Mouse (Mus musculus) olfactory bulb, adult 2 months (tissue): ENCODE measurements at regions not wholly inside any gene's neighbourhood (a gene's known extent, or its start where the extent isn't known, plus 50 kb on each side); places are given as distances from the start of the nearest gene placed in this dataset.
A peak's percentile ranks its signal among the peaks of the same experiment; 100 is the strongest.

ENCODE experiments used
- H3K27ac ChIP-seq: fragments of 200-500 bp; 2 replicates; pipeline ENCODE4 v1.5.1; 2012; ENCODE audit warnings: low read depth, low read length; ENCODE audit not compliant: insufficient read depth
- H3K4me1 ChIP-seq: fragments of 200-500 bp; 2 replicates; pipeline ENCODE4 v1.6.1; 2012; ENCODE audit warnings: low read length; ENCODE audit not compliant: control insufficient read depth, insufficient read depth
- H3K4me3 ChIP-seq: fragments of 200-500 bp; 2 replicates; pipeline ENCODE4 v1.5.1; 2012; ENCODE audit warnings: mild to moderate bottlenecking, low read depth, low read length, moderate library complexity; ENCODE audit not compliant: insufficient read depth
- CTCF ChIP-seq: fragments of 200-500 bp; IDR thresholded peaks from 2 replicates; pipeline ENCODE4 v1.5.1; 2012; ENCODE audit warnings: low read depth, mild to moderate bottlenecking, low read length, moderate library complexity; ENCODE audit not compliant: insufficient read depth
- POLR2A ChIP-seq: fragments of 200-500 bp; IDR thresholded peaks from 2 replicates; pipeline ENCODE4 v1.6.1; 2012; ENCODE audit warnings: mild to moderate bottlenecking, low read depth, low read length, moderate library complexity; ENCODE audit not compliant: insufficient read depth
- WGBS: fragments of 180-500 bp; shearing (Covaris S2); methylation state at CpG from one replicate; pipeline ENCODE4 v1.1.7; 2018; 5-methylcytosine and 5-hydroxymethylcytosine counted together

- Histone ChIP-seq H3K27ac (no peak overlapping the region), H3K4me1 (no peaks in the 10 kb centered on the region), H3K4me3 (no peak overlapping the region)
- no peak for TF ChIP-seq POLR2A
- TF ChIP-seq CTCF = no peak
- WGBS = 87% methylated on average over 8 of the region's 8 CpGs
These were observed 61.0 kb upstream of the Ptpn3 start for GRCm38 (mm10) chr4:57362652-57363051.

GRCm38 (mm10) chr4:57369736-57370373, 64.2 kb upstream of the Palm2 start:
- 18% methylated on average over 12 of the region's 12 CpGs for WGBS
- TF ChIP-seq CTCF = peak; percentile 70
- TF ChIP-seq POLR2A = no peak
- Histone ChIP-seq H3K27ac (no peak overlapping the region), H3K4me3 (no peak overlapping the region), H3K4me1 (no peaks in the 10 kb centered on the region)

GRCm38 (mm10) chr4:57377872-57378271, 56.2 kb upstream of the Palm2 start:
- TF ChIP-seq POLR2A = no peak
- TF ChIP-seq CTCF = no peak
- WGBS = 77% methylated on average over 5 of the region's 5 CpGs
- Histone ChIP-seq H3K27ac (no peak overlapping the region), H3K4me1 (peaks cover 11% of the 10 kb centered on the region), H3K4me3 (no peak overlapping the region)

GRCm38 (mm10) chr4:57380063-57380800, 53.8 kb upstream of the Palm2 start:
- 0 out of 2 replicates have a peak overlapping the region, but pooled peaks have one; percentile 36 for H3K27ac ChIP-seq
- WGBS = 20% methylated on average over 9 of the region's 9 CpGs
- peaks cover 11% of the 10 kb centered on the region for H3K4me1 ChIP-seq
- no peak overlapping the region for H3K4me3 ChIP-seq
- TF ChIP-seq CTCF (no peak), POLR2A (no peak)

GRCm38 (mm10) chr4:57381306-57381705, 52.7 kb upstream of the Palm2 start:
- 87% methylated on average over 4 of the region's 4 CpGs for WGBS
- H3K27ac ChIP-seq = no peak overlapping the region
- TF ChIP-seq CTCF (no peak), POLR2A (no peak)
- peaks cover 11% of the 10 kb centered on the region for H3K4me1 ChIP-seq
- H3K4me3 ChIP-seq = no peak overlapping the region
